9 mouse cellular contexts compared by ENCODE assay signal in genomic region chr10:115585491-115586245, GRCm38 (mm10). TPM values are rescaled to one million over a fixed set of nuclear protein-coding genes. Genes with fewer than 3 reads are reported as not detected.
DNase-seq lines count a peak whose midpoint lies in the region; ATAC-seq and TF ChIP-seq lines count a peak whose summit lies in the region.
"Had no signal": no experiment of that assay in that cellular context is flagged by ENCODE, and none has a peak within 500 bp of the region (broad histone marks: within the 10 kb centered on the region; RNA-seq: fewer than 3 reads in every experiment).

No protein-coding gene starts in this region.

- no peaks in the 10 kb centered on the region for H3K79me2 ChIP-seq in C2C12 (ENCODE audit: control insufficient read depth, insufficient read depth)

- H3K27me3 ChIP-seq in C2C12 (ENCODE audit: control insufficient read depth, insufficient read depth, insufficient read length) = peaks cover 13% of the 10 kb centered on the region
- H3K27me3 ChIP-seq in hindbrain, embryonic 10.5 days (ENCODE audit: insufficient read depth, poor library complexity, severe bottlenecking) = peaks cover 92% of the 10 kb centered on the region

- 2% methylated on average over 21 of the region's 21 CpGs for WGBS in hindbrain, embryonic 10.5 days

- DNase-seq in embryo, embryonic 11 days = peak; percentile 29
- DNase-seq in embryo, embryonic 9.5 days (ENCODE audit: extremely low spot score) = no peak
- DNase-seq in hindbrain, embryonic 10.5 days (ENCODE audit: low spot score) = peak; percentile 7
- DNase-seq in yolk sac, embryonic 10.5 days (ENCODE audit: low spot score) = no peak
- DNase-seq in layer of hippocampus, adult 9-10 months (ENCODE audit: low spot score) = no peak
- DNase-seq in thymus, postnatal 25 days = no peak

- H3K9me3 ChIP-seq in hindbrain, embryonic 10.5 days = no peaks in the 10 kb centered on the region

- no peaks in the 10 kb centered on the region for H3K36me3 ChIP-seq in C2C12 (ENCODE audit: control insufficient read depth, insufficient read depth)
- H3K36me3 ChIP-seq in hindbrain, embryonic 10.5 days = no peaks in the 10 kb centered on the region

- no peaks in the 10 kb centered on the region for H3K79me3 ChIP-seq in C2C12 (ENCODE audit: low read depth)

- no peak overlapping the region for H3K4me3 ChIP-seq in C2C12 (ENCODE audit: insufficient read depth, poor library complexity, severe bottlenecking)
- H3K4me3 ChIP-seq in hindbrain, embryonic 10.5 days = peak overlapping the region; percentile 72

- peak; percentile 10; the same call in 1 of the 2 replicates for ATAC-seq in megakaryocyte-erythroid progenitor cell, adult 5-6 weeks (replicated peaks; ENCODE audit: low FRiP score, low TSS enrichment, poor library complexity, severe bottlenecking)

- no peak overlapping the region; the same call in 1 of the 2 replicates for H3K27ac ChIP-seq in hindbrain, embryonic 10.5 days
- H3K27ac ChIP-seq: macrophage had no signal

- TF ChIP-seq CTCF in C2C12 (IDR thresholded peaks at IDR 0.05; ENCODE audit: control insufficient read depth, insufficient read depth, insufficient read length) = no peak

- no peak overlapping the region for H3ac ChIP-seq in C2C12 (ENCODE audit: control insufficient read depth, insufficient read length, low read depth)

- H3K4me1 ChIP-seq in hindbrain, embryonic 10.5 days (replicated peaks) = peaks cover 39% of the 10 kb centered on the region

TF ChIP-seq in C2C12, 6 proteins besides CTCF, POLR2A, EP300 and RAD21:
- TF ChIP-seq MYOG (IDR thresholded peaks at IDR 0.05; ENCODE audit: control insufficient read depth, extremely low read depth, insufficient read length) (no peak), MYOD1 (IDR thresholded peaks at IDR 0.05; ENCODE audit: control insufficient read depth, insufficient read length, low read depth) (peak; percentile 45)

RNA-seq across cellular contexts. Expression of gene Lgr5, which starts 1.9 kb away (rescaled TPM):
- polyA plus RNA-seq in C2C12 (2012; fragmentation: generic; extraction: Trizol) = 0.04 TPM
- polyA plus RNA-seq in hindbrain, embryonic 10.5 days (2016; fragmentation: Nextera tagmentation; extraction: Ambion mirVana) = 4.0 and 4.8 TPM in 2 replicates
- total RNA-seq in megakaryocyte-erythroid progenitor cell, adult 5-6 weeks (2014; fragmentation: Nextera tagmentation) = 0.35 TPM in 1 of 2 replicates, not detected in the other
- not detected in 2 replicates for total RNA-seq in megakaryocyte-erythroid progenitor cell, adult 5-6 weeks (2017)
- polyA plus RNA-seq: macrophage had no signal

RNA-seq across cellular contexts. Expression of gene A930009A15Rik, which starts 15.9 kb away (rescaled TPM):
- polyA plus RNA-seq in C2C12 (2012; fragmentation: generic; extraction: Trizol) = not detected
- polyA plus RNA-seq in hindbrain, embryonic 10.5 days (2016; fragmentation: Nextera tagmentation; extraction: Ambion mirVana) = 0.27 and 0.56 TPM in 2 replicates
- not detected in 2 replicates for total RNA-seq in megakaryocyte-erythroid progenitor cell, adult 5-6 weeks (2014; fragmentation: Nextera tagmentation)
- not detected in 2 replicates for total RNA-seq in megakaryocyte-erythroid progenitor cell, adult 5-6 weeks (2017)
- polyA plus RNA-seq: macrophage had no signal

Comparison
In these comparisons a context has a peak if more than half of its experiments do, and no peak if none do; other contexts are left out.
1. DNase-seq: peak in embryo, embryonic 11 days (single experiment) and hindbrain, embryonic 10.5 days (single experiment); none in embryo, embryonic 9.5 days (single experiment), yolk sac, embryonic 10.5 days (single experiment), layer of hippocampus, adult 9-10 months (single experiment) and thymus, postnatal 25 days (single experiment).